Mouse (Mus musculus): ENCODE results near the gene Kndc1.

DNA sequence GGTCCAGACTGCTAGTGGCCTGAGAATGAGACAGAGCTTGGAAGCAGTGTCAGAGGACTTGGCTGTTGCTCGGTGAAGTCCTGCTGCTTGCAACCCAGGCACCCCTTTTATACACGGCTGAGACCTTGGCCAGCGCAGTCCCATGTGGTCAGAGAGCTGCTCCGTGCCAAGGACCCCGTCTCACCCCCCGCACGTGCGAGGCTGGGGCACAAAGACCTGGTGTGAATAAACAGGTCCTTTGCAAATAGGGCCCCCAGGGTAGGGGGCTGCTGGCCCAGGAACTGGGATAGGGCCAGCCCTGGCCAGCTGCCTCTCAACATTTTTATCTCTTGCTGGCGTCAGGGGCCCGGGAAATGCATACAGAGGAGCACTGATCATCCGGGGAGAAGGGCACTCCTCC, 63.5 kb downstream of the Kndc1 start:
- TF ChIP-seq CTCF (conservative IDR thresholded peaks at IDR 0.05; ENCODE audit: insufficient read depth, insufficient read length, low read depth, low read length) (no peak), POLR2A (IDR thresholded peaks at IDR 0.05; ENCODE audit: low read depth, low read length) (no peak)
